Mouse (Mus musculus) bone marrow, adult 2 months (tissue): ENCODE results near the gene 6430548M08Rik.

Experiments used
- CTCF ChIP-seq: fragments of 200-500 bp; IDR thresholded peaks from 2 replicates; pipeline ENCODE4 v1.5.1; 2011; ENCODE audit warnings: low read length, control low read depth; ENCODE audit not compliant: control insufficient read depth, insufficient read depth
- POLR2A ChIP-seq: fragments of 200-500 bp; IDR thresholded peaks from 2 replicates; pipeline ENCODE4 v1.6.1; 2011; ENCODE audit warnings: low read depth, mild to moderate bottlenecking, control low read depth, low read length, borderline replicate concordance; ENCODE audit not compliant: control insufficient read depth

DNA sequence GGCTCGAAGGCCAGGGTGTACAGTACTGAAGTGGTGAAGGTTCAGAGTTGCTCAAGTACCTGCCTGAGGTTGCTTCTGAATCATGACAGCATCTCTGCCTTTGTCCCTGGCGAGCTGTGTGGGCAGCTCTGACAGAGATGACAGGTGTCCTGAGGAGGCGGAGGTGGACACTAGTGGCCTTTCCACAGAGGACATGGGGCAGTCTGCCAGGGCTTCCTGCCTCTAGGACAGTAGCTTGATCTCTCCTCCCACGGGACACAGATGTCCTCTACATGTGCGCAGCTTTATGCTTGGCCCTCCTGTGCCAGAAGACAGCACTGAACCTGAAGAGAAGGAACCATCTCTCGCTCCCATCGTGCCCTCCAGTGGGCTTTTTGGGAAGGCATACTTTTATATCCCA is 19.2 kb downstream of the 6430548M08Rik start:
- no peak for TF ChIP-seq CTCF
- TF ChIP-seq POLR2A, result no peak
